Mouse (Mus musculus) spleen, postnatal 4 days (tissue): ENCODE data around the gene Gm10053.
A peak's percentile ranks its signal among the peaks of the same experiment; 100 is the strongest.
"Not testable (repeated sequence)": the region's sequence is repeated elsewhere in the genome, so short reads cannot be mapped to it uniquely, and the experiment has no call there.

Source experiments
- DNase-seq, 2 experiments: peaks; one replicate each; pipeline ENCODE4 v3.0.0; 2022; ENCODE audit warnings: low spot score in 2 of 2

Gene Gm10053

GRCm38 (mm10) chr19:24875129-24875870 lies at the start of gene Gm10053:
Gm10053 (plus strand) TSS chr19:24875686.
- not testable (repeated sequence) for DNase-seq

GRCm38 (mm10) chr19:24842080-24842479 lies 33.4 kb upstream of the Gm10053 start:
- no peak for DNase-seq

- no peak for DNase-seq
Observed at GRCm38 (mm10) chr19:24845007-24845546, 30.4 kb upstream of the Gm10053 start.

GRCm38 (mm10) chr19:24848345-24848744 lies 27.1 kb upstream of the Gm10053 start:
- no peak for DNase-seq

GRCm38 (mm10) chr19:24848844-24849243 lies 26.6 kb upstream of the Gm10053 start:
- no peak for DNase-seq

- no peak for DNase-seq
Observed at GRCm38 (mm10) chr19:24851456-24852315, 23.8 kb upstream of the Gm10053 start.

- DNase-seq: no peak
Observed at GRCm38 (mm10) chr19:24861276-24861611, 14.2 kb upstream of the Gm10053 start.

- no peak for DNase-seq
Observed at GRCm38 (mm10) chr19:24861612-24862451, 13.7 kb upstream of the Gm10053 start, which contains the start of gene Pgm5. Pgm5 (minus strand) TSS chr19:24861855.

GRCm38 (mm10) chr19:24865436-24865835 lies 10.1 kb upstream of the Gm10053 start:
- DNase-seq: no peak

- peak; percentile 51 to 85 for DNase-seq
Observed at GRCm38 (mm10) chr19:24871037-24871635, 4.3 kb upstream of the Gm10053 start.

- DNase-seq: no peak
Observed at GRCm38 (mm10) chr19:24873873-24874272, 1.6 kb upstream of the Gm10053 start.

GRCm38 (mm10) chr19:24881237-24881636 lies 5.8 kb downstream of the Gm10053 start:
- no peak for DNase-seq

GRCm38 (mm10) chr19:24885504-24885903 lies 10.0 kb downstream of the Gm10053 start:
- DNase-seq: peak; percentile 33 to 68

- no peak for DNase-seq
Observed at GRCm38 (mm10) chr19:24886888-24887287, 11.4 kb downstream of the Gm10053 start.

- DNase-seq: no peak
Observed at GRCm38 (mm10) chr19:24896536-24896935, 21.1 kb downstream of the Gm10053 start.

- DNase-seq: peak in 1 of 2 experiments; percentile 61
Observed at GRCm38 (mm10) chr19:24897006-24897895, 21.8 kb downstream of the Gm10053 start.

GRCm38 (mm10) chr19:24897896-24898736 lies 22.6 kb downstream of the Gm10053 start:
- DNase-seq: no peak

GRCm38 (mm10) chr19:24898737-24899577 lies 23.5 kb downstream of the Gm10053 start:
- DNase-seq: no peak
